Mouse (Mus musculus) lung, postnatal 25 days (tissue): Measurements from ENCODE around the gene Bckdk.
"Not testable (repeated sequence)": the region's sequence is repeated elsewhere in the genome, so short reads cannot be mapped to it uniquely, and the experiment has no call there.

Experiments
- DNase-seq: peaks from one replicate; pipeline ENCODE4 v3.0.0; 2022; ENCODE audit warnings: low spot score

Gene Bckdk

GRCm38 (mm10) chr7:127931351-127932135, 27.7 kb downstream of the Bckdk start:
- peak; percentile 70 for DNase-seq

GRCm38 (mm10) chr7:127932273-127933031, 28.6 kb downstream of the Bckdk start:
- peak; percentile 83 for DNase-seq

- no peak for DNase-seq
Observed at GRCm38 (mm10) chr7:127934075-127934474, 30.2 kb downstream of the Bckdk start.

- peak; percentile 97 for DNase-seq
Observed at GRCm38 (mm10) chr7:127935028-127935722, 31.3 kb downstream of the Bckdk start.

GRCm38 (mm10) chr7:127935748-127936159, 31.9 kb downstream of the Bckdk start:
- DNase-seq = no peak

- DNase-seq = no peak
Observed at GRCm38 (mm10) chr7:127936216-127936884, 32.5 kb downstream of the Bckdk start.

GRCm38 (mm10) chr7:127942097-127942496, 38.2 kb downstream of the Bckdk start:
- not testable (repeated sequence) for DNase-seq

- DNase-seq = no peak
Observed at GRCm38 (mm10) chr7:127944614-127945013, 40.7 kb downstream of the Bckdk start.

GRCm38 (mm10) chr7:127946470-127947023, 42.7 kb downstream of the Bckdk start, which contains the start of gene Prss36:
TSS of gene Prss36 (minus strand) at chr7:127946725.
- no peak for DNase-seq

- no peak for DNase-seq
Observed at GRCm38 (mm10) chr7:127952864-127953581, 49.1 kb downstream of the Bckdk start.

GRCm38 (mm10) chr7:127959364-127959763, 55.5 kb downstream of the Bckdk start:
- DNase-seq = no peak
